Mouse (Mus musculus): Measurements from ENCODE around the gene Cyp46a1.

GRCm38 (mm10) chr12:108354284-108354683 lies 20.1 kb downstream of the Cyp46a1 start:
- TF ChIP-seq CTCF (IDR thresholded peaks at IDR 0.05; ENCODE audit: low read depth, low read length) = no peak
- TF ChIP-seq POLR2A (IDR thresholded peaks at IDR 0.05; ENCODE audit: extremely low read depth, insufficient read depth, low read length) = no peak

Measured in liver, adult 2 months (tissue).